22 mouse cellular contexts compared by ENCODE assay signal in genomic region chr2:9780159-9780558, GRCm38 (mm10).
DNase-seq lines count a peak whose midpoint lies in the region; ATAC-seq and TF ChIP-seq lines count a peak whose summit lies in the region.
"Had no signal": no experiment of that assay in that cellular context is flagged by ENCODE, and none has a peak within 500 bp of the region (broad histone marks: within the 10 kb centered on the region; RNA-seq: fewer than 3 reads in every experiment).

No protein-coding gene starts in this region.

- H3K9me3 ChIP-seq in embryonic facial prominence, embryonic 14.5 days (ENCODE audit: control insufficient read depth, low read length) = no peaks in the 10 kb centered on the region
- no peaks in the 10 kb centered on the region for H3K9me3 ChIP-seq in embryonic facial prominence, embryonic 10.5 days
- H3K9me3 ChIP-seq in heart, embryonic 13.5 days = no peaks in the 10 kb centered on the region
- H3K9me3 ChIP-seq in kidney, embryonic 14.5 days (ENCODE audit: control insufficient read depth, low read length) = no peaks in the 10 kb centered on the region
- no peaks in the 10 kb centered on the region for H3K9me3 ChIP-seq in liver, postnatal 0 days (ENCODE audit: low read length)
- H3K9me3 ChIP-seq: embryonic facial prominence, embryonic 13.5 days; forebrain, embryonic 13.5 days; G1E; hindbrain, embryonic 15.5 days had no signal

- H3K27ac ChIP-seq in embryonic facial prominence, embryonic 14.5 days (replicated peaks; ENCODE audit: low read depth, low read length) = no peak overlapping the region
- no peak overlapping the region for H3K27ac ChIP-seq in embryonic facial prominence, embryonic 10.5 days (replicated peaks)
- H3K27ac ChIP-seq in heart, embryonic 13.5 days (replicated peaks) = peak overlapping the region; percentile 42
- H3K27ac ChIP-seq in kidney, embryonic 14.5 days (ENCODE audit: low read depth, low read length) = no peak overlapping the region
- H3K27ac ChIP-seq in liver, postnatal 0 days (ENCODE audit: low read depth) = no peak overlapping the region
- H3K27ac ChIP-seq: embryonic facial prominence, embryonic 13.5 days; forebrain, embryonic 13.5 days; hindbrain, embryonic 15.5 days had no signal

- 62% methylated on average over 2 of the region's 2 CpGs for WGBS in embryonic facial prominence, embryonic 14.5 days
- 69% methylated on average over 2 of the region's 2 CpGs for WGBS in embryonic facial prominence, embryonic 10.5 days
- WGBS in heart, embryonic 13.5 days = 47% methylated on average over 2 of the region's 2 CpGs
- 68% methylated on average over 2 of the region's 2 CpGs for WGBS in kidney, embryonic 14.5 days
- WGBS in liver, postnatal 0 days (ENCODE audit: insufficient replicate concordance) = 72% methylated on average over 2 of the region's 2 CpGs

- H3K36me3 ChIP-seq in embryonic facial prominence, embryonic 14.5 days (ENCODE audit: control insufficient read depth, insufficient read depth, low read length) = no peaks in the 10 kb centered on the region
- H3K36me3 ChIP-seq in embryonic facial prominence, embryonic 10.5 days (replicated peaks) = no peaks in the 10 kb centered on the region
- H3K36me3 ChIP-seq in heart, embryonic 13.5 days = no peaks in the 10 kb centered on the region
- no peaks in the 10 kb centered on the region for H3K36me3 ChIP-seq in kidney, embryonic 14.5 days (ENCODE audit: control insufficient read depth, insufficient read depth, low read length)
- no peaks in the 10 kb centered on the region for H3K36me3 ChIP-seq in liver, postnatal 0 days (replicated peaks; ENCODE audit: insufficient read depth, low read length)
- H3K36me3 ChIP-seq: embryonic facial prominence, embryonic 13.5 days; G1E; hindbrain, embryonic 15.5 days had no signal

- ATAC-seq in embryonic facial prominence, embryonic 14.5 days (ENCODE audit: low read depth) = no peak
- no peak for ATAC-seq in heart, embryonic 13.5 days (ENCODE audit: extremely low read depth, insufficient number of reproducible peaks, low FRiP score, low TSS enrichment)
- peak; percentile 32; the same call in 1 of the 2 replicates for ATAC-seq in kidney, embryonic 14.5 days (ENCODE audit: low FRiP score, low TSS enrichment)
- no peak for ATAC-seq in liver, postnatal 0 days
- ATAC-seq: activated CD4-positive, CD25-positive, alpha-beta regulatory T cell, adult 4 months; CD4-positive, CD25-positive, alpha-beta regulatory T cell, adult 4 months; forebrain, embryonic 13.5 days; forebrain, postnatal 0 days; intestine, embryonic 16.5 days had no signal

- H3K27me3 ChIP-seq in embryonic facial prominence, embryonic 14.5 days (replicated peaks; ENCODE audit: control insufficient read depth, insufficient read depth, low read length) = no peaks in the 10 kb centered on the region
- no peaks in the 10 kb centered on the region for H3K27me3 ChIP-seq in embryonic facial prominence, embryonic 10.5 days (replicated peaks; ENCODE audit: low read depth, poor library complexity, severe bottlenecking)
- H3K27me3 ChIP-seq in heart, embryonic 13.5 days (replicated peaks) = no peaks in the 10 kb centered on the region
- H3K27me3 ChIP-seq in kidney, embryonic 14.5 days (ENCODE audit: control insufficient read depth, insufficient read depth, low read length) = no peaks in the 10 kb centered on the region
- H3K27me3 ChIP-seq in liver, postnatal 0 days (ENCODE audit: insufficient read depth, low read length) = no peaks in the 10 kb centered on the region
- H3K27me3 ChIP-seq: embryonic facial prominence, embryonic 13.5 days; forebrain, embryonic 13.5 days; hindbrain, embryonic 15.5 days had no signal

- H3K4me1 ChIP-seq in embryonic facial prominence, embryonic 14.5 days (ENCODE audit: control insufficient read depth, insufficient read depth, low read length) = no peaks in the 10 kb centered on the region
- no peaks in the 10 kb centered on the region for H3K4me1 ChIP-seq in embryonic facial prominence, embryonic 10.5 days
- peaks cover 8% of the 10 kb centered on the region; the same call in 1 of the 2 replicates for H3K4me1 ChIP-seq in heart, embryonic 13.5 days
- H3K4me1 ChIP-seq in kidney, embryonic 14.5 days (ENCODE audit: control insufficient read depth, insufficient read depth, low read length) = no peaks in the 10 kb centered on the region
- H3K4me1 ChIP-seq in liver, postnatal 0 days (ENCODE audit: insufficient read depth) = no peaks in the 10 kb centered on the region
- H3K4me1 ChIP-seq: embryonic facial prominence, embryonic 13.5 days; forebrain, embryonic 13.5 days; hindbrain, embryonic 15.5 days had no signal

- H3K4me2 ChIP-seq in embryonic facial prominence, embryonic 14.5 days (ENCODE audit: low read depth, low read length) = no peak overlapping the region
- H3K4me2 ChIP-seq in heart, embryonic 13.5 days = no peak overlapping the region
- H3K4me2 ChIP-seq in kidney, embryonic 14.5 days (replicated peaks; ENCODE audit: low read depth, low read length) = no peak overlapping the region
- no peak overlapping the region for H3K4me2 ChIP-seq in liver, postnatal 0 days (ENCODE audit: low read depth, low read length)
- H3K4me2 ChIP-seq: embryonic facial prominence, embryonic 13.5 days; forebrain, embryonic 13.5 days; hindbrain, embryonic 15.5 days had no signal

- H3K9ac ChIP-seq in embryonic facial prominence, embryonic 14.5 days (ENCODE audit: low read depth, low read length) = no peak overlapping the region
- H3K9ac ChIP-seq in heart, embryonic 13.5 days = no peak overlapping the region
- H3K9ac ChIP-seq in kidney, embryonic 14.5 days (ENCODE audit: low read depth, low read length) = no peak overlapping the region
- no peak overlapping the region for H3K9ac ChIP-seq in liver, postnatal 0 days (replicated peaks)
- H3K9ac ChIP-seq: embryonic facial prominence, embryonic 13.5 days; forebrain, embryonic 13.5 days; forebrain, postnatal 0 days; hindbrain, embryonic 15.5 days had no signal

- no peak for TF ChIP-seq EP300 in liver, postnatal 0 days (IDR thresholded peaks at IDR 0.05; ENCODE audit: low read depth)

- H3K4me3 ChIP-seq in embryonic facial prominence, embryonic 14.5 days (ENCODE audit: low read depth, low read length) = no peak overlapping the region
- H3K4me3 ChIP-seq in embryonic facial prominence, embryonic 10.5 days = no peak overlapping the region
- no peak overlapping the region for H3K4me3 ChIP-seq in heart, embryonic 13.5 days
- H3K4me3 ChIP-seq in kidney, embryonic 14.5 days (ENCODE audit: low read length) = no peak overlapping the region
- no peak overlapping the region for H3K4me3 ChIP-seq in liver, postnatal 0 days (ENCODE audit: low read depth, low read length)
- H3K4me3 ChIP-seq: embryonic facial prominence, embryonic 13.5 days; forebrain, embryonic 13.5 days; hindbrain, embryonic 15.5 days had no signal

- no peak for TF ChIP-seq CTCF in liver, postnatal 0 days (IDR thresholded peaks at IDR 0.05; ENCODE audit: low read depth)

- DNase-seq in embryonic facial prominence, embryonic 14.5 days (ENCODE audit: low spot score) = peak; percentile 26
- no peak for DNase-seq in embryonic facial prominence, embryonic 10.5 days (ENCODE audit: low spot score)
- no peak for DNase-seq in heart, adult 18-20 months
- DNase-seq in kidney, postnatal 4 days = no peak
- peak; percentile 1 for DNase-seq in liver, postnatal 0 days
- no peak for DNase-seq in liver
- DNase-seq: adrenal gland, postnatal 14 days; B cell, adult 2 months; cerebellum, adult 11-12 months; cerebellum, adult 9-10 months; cerebellum, postnatal 25 days; forebrain, postnatal 0 days; gastrocnemius, postnatal 14 days had no signal

Comparison
In these comparisons a context has a peak if more than half of its experiments do, and no peak if none do; other contexts are left out.
1. DNase-seq: peak in embryonic facial prominence, embryonic 14.5 days (single experiment) and liver, postnatal 0 days (single experiment); none in embryonic facial prominence, embryonic 10.5 days (single experiment), heart, adult 18-20 months (0 of 2), kidney, postnatal 4 days (0 of 2) and liver (single experiment).